Mouse (Mus musculus) granulocyte monocyte progenitor cell, adult 5-6 weeks (primary cell): Measurements from ENCODE around the gene Dync1h1. TPM values are rescaled to one million over a fixed set of nuclear protein-coding genes. Genes with fewer than 3 reads are reported as not detected.
"Not testable (repeated sequence)": the region's sequence is repeated elsewhere in the genome, so short reads cannot be mapped to it uniquely, and the experiment has no call there.

ENCODE experiments used
- ATAC-seq: replicated peaks from 2 replicates; pipeline ENCODE4 v1.8.0; 2016; ENCODE audit warnings: mild to moderate bottlenecking, moderate TSS enrichment, inconsistent platforms; ENCODE audit not compliant: poor library complexity, severe bottlenecking
- total RNA-seq, 2 experiments: library from RNA; stranded (forward) in 1 of 2; stranded (reverse) in 1 of 2; fragments of 200-712, 200-1000 nt in 1 of 2; fragments of >200 nt in 1 of 2; fragmentation: Nextera tagmentation in 1 of 2; gene quantifications; 2 replicates each; pipeline ENCODE4 v1.2.3; 2014 to 2017

The Dync1h1 gene
- total RNA-seq, 2 experiments from 2014 or later, result 67.0 to 161 TPM

DNA sequence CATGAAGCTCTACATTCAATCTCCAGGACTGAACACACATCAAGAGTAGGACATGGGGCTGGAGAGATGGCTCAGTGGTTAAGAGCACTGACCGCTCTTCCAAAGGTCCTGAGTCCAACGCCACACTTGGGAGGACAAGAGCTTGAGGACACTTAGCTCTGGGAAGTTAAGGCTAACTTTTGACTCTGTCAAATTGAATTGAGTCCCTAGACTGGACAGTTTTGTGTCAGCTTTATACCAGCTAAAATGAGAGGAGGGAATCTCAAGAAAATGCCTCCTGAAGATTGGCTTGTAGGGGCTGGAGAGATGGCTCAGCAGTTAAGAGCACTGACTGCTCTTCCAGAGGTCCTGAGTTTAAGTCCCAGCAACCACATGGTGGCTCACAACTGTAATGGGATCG is 87.7 kb downstream of the Dync1h1 start:
- ATAC-seq, result not testable (repeated sequence)

DNA sequence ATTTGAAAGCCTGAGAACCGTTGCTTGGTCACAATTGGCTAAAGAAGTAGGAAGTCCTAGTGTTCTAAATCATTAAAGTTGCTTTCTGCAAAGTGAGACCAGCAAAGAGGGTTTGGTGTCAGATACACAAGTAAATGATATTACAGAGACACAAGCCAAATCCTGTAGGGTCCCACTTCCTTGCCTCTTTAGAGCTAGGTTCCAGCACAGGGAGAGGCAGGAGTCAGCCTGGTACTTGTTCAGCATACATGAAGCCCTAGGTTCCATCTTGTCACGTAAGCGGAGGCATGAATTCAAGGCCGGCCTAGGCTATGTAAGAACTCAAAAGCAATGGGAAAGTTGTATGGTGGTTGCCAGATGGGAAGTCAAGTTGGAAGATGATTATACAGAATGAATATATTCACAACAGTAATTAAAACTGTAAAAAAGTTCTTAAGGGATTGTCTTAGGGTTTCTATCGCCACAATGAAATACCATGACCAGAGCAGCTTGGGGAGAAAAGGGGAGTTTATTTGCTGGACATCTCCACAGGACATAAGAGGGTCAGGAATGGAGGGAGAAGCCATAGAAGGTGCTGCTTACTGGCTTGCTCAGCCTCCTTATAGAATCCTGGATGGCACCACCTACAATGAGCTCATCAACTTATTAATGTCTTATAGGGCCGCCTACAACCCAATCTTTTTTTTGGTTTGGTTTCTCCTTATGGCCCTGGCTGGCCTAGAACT is 88.8 kb downstream of the Dync1h1 start:
- ATAC-seq, result no peak

GRCm38 (mm10) chr12:110693378-110693777 is 92.1 kb downstream of the Dync1h1 start:
- not testable (repeated sequence) for ATAC-seq

DNA sequence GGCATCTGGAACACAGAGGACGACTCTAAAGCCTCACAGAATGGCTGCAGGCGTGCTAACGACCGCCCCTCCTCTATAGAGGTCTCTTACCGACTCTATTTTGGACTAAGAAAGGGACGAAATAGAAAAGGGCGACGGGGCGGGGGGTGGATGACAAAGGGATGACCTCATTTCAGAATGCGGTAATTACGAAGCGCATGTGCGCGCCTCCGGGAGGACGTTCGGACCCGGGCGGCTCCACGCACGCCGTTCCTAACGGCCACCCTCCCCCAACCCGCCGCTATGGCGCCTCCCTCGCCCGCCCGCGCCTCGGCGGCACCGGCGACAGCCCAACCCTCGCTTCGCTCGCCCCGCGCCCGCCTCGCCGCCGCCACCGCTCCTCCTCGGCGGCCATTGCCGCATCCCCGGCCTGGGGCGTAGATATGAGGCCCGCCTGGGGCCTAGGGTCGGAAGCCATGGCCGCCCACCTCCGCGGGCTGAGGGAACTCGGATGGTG is 94.5 kb downstream of the Dync1h1 start:
- ATAC-seq, result peak; percentile 19

- peak; percentile 71 for ATAC-seq
Measured at GRCm38 (mm10) chr12:110696173-110696974, 95.1 kb downstream of the Dync1h1 start.

- no peak for ATAC-seq
Measured at GRCm38 (mm10) chr12:110696975-110697400, 95.7 kb downstream of the Dync1h1 start.

DNA sequence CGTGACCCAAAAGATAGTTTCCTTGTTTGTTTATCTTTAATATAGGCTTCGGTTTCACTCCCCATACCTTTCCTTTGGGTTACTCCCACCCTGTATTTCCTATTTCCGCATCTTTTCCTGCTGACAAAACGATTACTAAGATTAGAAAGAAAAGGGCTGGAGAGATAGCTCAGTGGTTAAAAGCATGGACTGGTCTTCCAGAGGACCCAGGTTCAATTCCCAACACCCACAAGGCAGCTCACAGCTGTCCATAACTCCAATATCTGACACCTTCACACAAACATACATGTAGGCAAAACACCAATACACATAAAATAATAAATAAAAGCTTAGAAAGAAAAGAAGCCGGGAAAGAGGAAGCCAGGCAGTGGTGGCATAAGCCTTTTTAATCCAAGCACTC is 96.2 kb downstream of the Dync1h1 start:
- ATAC-seq, result no peak

GRCm38 (mm10) chr12:110698080-110698479 is 96.8 kb downstream of the Dync1h1 start:
- ATAC-seq, result no peak

- 0 out of 2 replicates have a peak, but pooled peaks have one; percentile 2 for ATAC-seq
Measured at GRCm38 (mm10) chr12:110698523-110699170, 97.4 kb downstream of the Dync1h1 start.

- no peak for ATAC-seq
Measured at GRCm38 (mm10) chr12:110699171-110699547, 97.9 kb downstream of the Dync1h1 start.

- no peak for ATAC-seq
Measured at GRCm38 (mm10) chr12:110700730-110701129, 99.5 kb downstream of the Dync1h1 start.

DNA sequence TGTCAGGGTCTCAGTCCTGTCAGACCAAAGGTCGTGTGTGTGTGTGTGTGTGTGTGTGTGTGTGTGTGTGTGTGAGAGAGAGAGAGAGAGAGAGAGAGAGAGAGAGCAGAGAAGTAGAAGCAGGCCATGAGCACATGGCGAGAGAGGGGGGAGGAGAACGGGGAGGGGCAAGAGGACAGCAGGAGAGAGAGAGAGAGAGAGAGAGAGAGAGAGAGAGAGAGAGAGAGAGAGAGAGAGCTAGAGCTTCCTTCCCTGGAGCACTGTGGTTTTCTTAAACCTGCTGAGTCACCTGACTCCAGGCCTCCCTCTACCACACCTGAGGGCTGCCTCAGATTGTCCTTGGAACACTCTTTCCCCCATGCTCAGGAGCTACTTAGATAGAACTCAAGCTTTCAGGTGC is 100.1 kb downstream of the Dync1h1 start:
- peak; percentile 21 for ATAC-seq

- ATAC-seq, result no peak
Measured at GRCm38 (mm10) chr12:110702556-110702955, 101.3 kb downstream of the Dync1h1 start, which contains the start of gene Hsp90aa1. TSS of gene Hsp90aa1 (minus strand) at chr12:110702728.

DNA sequence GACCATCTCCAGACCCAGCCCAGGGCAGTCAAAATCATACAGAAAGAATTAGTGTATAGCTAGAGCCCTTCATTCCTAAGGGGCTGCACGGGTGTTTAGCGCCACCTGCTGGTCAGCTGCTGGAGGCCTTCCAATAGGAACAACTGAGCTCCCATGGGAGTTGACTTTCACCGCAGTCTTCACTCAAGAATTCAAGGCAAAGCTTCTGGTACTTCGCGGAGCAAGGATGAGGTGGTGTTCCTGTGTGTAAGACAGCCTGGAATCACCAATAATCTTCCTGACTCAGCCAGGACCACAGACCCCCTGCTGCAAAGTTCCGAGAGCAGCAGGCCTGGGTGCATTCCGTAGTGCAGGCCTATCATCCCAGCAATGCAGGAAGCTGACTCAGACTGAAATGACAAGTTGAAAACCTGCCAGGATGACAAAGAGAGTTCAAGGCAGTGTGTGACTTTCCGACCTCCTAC is 101.8 kb downstream of the Dync1h1 start:
- ATAC-seq, result peak; percentile 25

DNA sequence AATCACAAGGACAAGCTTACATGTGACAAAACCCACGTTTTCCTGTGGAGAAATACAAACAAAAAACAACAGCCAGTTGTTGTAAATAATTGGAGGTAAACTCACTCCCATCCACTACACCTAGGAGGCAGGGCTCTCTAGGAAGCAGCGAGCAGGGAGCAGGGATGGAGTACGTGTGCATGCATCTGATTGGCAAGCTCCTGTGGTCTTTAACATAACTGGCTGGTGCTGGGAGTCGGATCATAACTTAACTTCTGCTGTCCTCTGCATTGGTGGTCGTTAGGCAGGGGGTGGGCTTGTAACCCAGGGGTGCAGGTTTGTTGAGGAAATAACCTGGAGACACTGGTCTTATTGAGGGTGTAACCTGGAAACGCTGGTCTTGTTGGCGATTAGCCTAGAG is 102.4 kb downstream of the Dync1h1 start:
- ATAC-seq, result no peak

DNA sequence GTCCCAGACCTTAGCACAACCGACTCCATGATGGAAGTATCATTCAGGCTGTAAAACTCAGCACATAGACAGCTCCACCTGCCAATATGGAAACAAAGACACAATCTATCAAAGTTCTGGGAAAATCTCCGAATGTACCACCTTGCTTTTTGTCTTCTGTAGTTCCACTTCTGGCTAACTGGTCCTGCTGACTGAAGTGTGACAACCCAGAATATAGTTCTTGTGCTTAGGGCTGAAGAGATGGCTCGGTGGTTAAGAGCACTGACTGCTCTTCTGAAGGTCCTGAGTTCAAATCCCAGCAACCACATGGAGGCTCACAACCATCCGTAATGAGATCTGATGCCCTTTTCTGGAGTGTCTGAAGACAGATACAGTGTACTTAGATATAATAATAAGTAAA is 104.2 kb downstream of the Dync1h1 start:
- ATAC-seq, result not testable (repeated sequence)

DNA sequence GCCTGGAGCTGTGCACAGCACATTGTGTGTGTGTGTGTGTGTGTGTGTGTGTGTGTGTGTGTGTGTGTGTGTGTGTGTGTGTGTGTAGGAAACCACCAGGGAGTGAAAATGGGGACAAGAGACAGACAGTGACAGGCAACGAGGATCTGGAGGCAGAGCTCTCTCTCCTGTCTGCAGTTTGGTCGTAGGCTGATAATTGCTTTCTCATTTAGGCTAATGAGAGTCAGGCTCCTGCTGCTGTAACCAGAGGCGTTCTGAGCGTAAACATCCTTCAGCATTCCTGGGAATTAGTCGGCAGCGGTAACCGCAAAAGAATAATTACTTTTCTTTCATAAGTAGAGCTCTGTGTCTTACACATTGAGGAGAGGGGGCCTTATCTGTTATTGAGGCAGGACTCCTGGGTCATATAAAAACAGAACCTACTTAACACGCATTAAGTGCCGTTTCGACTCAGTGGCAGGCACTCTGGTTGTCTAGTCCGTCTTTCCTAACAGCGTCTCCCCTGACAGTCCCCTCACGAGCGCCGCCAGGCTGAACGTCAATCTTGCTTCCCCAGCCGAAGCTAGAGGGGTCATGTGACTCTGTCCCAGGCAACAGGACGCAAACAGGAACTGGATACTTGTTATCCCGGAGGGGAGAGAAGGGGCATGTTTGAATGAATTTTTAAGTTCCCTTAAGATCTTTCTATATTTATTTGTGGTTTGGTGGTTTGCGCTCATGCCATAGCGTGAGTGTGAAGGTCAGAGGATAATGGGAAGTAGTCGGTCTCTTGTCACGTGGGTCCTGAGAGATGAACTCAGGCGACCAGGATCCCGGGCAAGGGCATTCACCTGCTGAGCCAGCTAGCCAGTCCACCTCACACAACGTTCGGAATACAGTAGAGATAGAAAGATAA is 105.3 kb downstream of the Dync1h1 start:
- ATAC-seq, result peak; percentile 85

GRCm38 (mm10) chr12:110707451-110707850 is 106.2 kb downstream of the Dync1h1 start:
- no peak for ATAC-seq

- ATAC-seq, result no peak
Measured at GRCm38 (mm10) chr12:110711270-110711669, 110.0 kb downstream of the Dync1h1 start.

DNA sequence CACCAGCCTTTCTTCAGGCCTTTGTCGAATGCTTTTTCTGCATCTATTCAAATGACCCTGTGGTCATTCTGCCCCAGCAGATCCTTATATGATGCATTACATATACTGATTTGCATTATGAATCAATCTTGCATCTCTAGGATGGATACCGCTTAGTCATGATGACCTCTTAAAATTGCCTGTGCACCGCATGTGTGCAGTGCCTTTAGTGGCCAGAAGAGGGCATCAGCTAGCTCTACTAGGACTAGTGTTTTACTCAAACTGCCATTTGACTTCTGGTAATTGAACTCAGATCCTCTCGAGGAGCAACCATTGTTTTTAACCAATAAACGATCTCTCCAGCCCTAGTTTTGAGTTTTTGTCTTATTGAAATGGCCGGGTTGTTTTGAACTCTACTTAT is 112.5 kb downstream of the Dync1h1 start:
- ATAC-seq, result no peak; the same call in 1 of the 2 replicates
